ENCODE assay signal across 19 mouse cellular contexts in genomic region chr1:191863833-191864550, GRCm38 (mm10). TPM values are rescaled to one million over a fixed set of nuclear protein-coding genes. Genes with fewer than 3 reads are reported as not detected.
DNase-seq lines count a peak whose midpoint lies in the region; TF ChIP-seq lines count a peak whose summit lies in the region.
"Had no signal": no experiment of that assay in that cellular context is flagged by ENCODE, and none has a peak within 500 bp of the region (broad histone marks: within the 10 kb centered on the region; RNA-seq: fewer than 3 reads in every experiment).

No protein-coding gene starts in this region.

- no peaks in the 10 kb centered on the region for H3K27me3 ChIP-seq in cerebellum, adult 2 months (ENCODE audit: control insufficient read depth, insufficient read depth, low read length)
- H3K27me3 ChIP-seq: forebrain, embryonic 13.5 days; hindbrain, embryonic 12.5 days; midbrain, embryonic 15.5 days; stomach, embryonic 15.5 days had no signal

- 19% methylated on average over 4 of the region's 4 CpGs for WGBS in cerebellum, adult 2 months

- TF ChIP-seq POLR2A in cerebellum, adult 2 months (IDR thresholded peaks at IDR 0.05; ENCODE audit: borderline replicate concordance, insufficient read depth, low read length), result no peak

- H3K4me1 ChIP-seq in cerebellum, adult 2 months (ENCODE audit: control insufficient read depth, insufficient read depth, low read length), result peaks cover 8% of the 10 kb centered on the region
- H3K4me1 ChIP-seq: forebrain, embryonic 13.5 days; midbrain, embryonic 15.5 days; stomach, embryonic 15.5 days had no signal

- intact Hi-C loops in heart, postnatal 36 days (cut with DNase I), result no loop called here

- peak; percentile 83 for DNase-seq in heart, adult 11 months
- no peak for DNase-seq in heart, postnatal 36 days
- DNase-seq in retina, postnatal 1 day, result peak; percentile 65
- DNase-seq in retina, embryonic 14.5 days (ENCODE audit: low spot score), result no peak
- peak; percentile 24 to 45 for DNase-seq in cerebellum, adult 2 months
- peak; percentile 50 to 51 for DNase-seq in cerebellum, postnatal 25 days
- no peak for DNase-seq in urinary bladder, adult 18-20 months (ENCODE audit: low spot score in 2 of 2)
- no peak for DNase-seq in frontal cortex, postnatal 10 days (ENCODE audit: low spot score in 2 of 2)
- DNase-seq: kidney, adult 11 months; kidney, postnatal 4 days; lung, postnatal 4 days; thymus, postnatal 25 days had no signal

- H3K4me3 ChIP-seq in cerebellum, adult 2 months (replicated peaks; ENCODE audit: insufficient read depth, low read depth, low read length), result no peak overlapping the region
- H3K4me3 ChIP-seq: forebrain, embryonic 13.5 days; hindbrain, embryonic 12.5 days; left cerebral cortex, adult 2 months; limb, embryonic 10.5 days; midbrain, embryonic 15.5 days; myocyte; stomach, embryonic 15.5 days had no signal

- no peak overlapping the region for H3K27ac ChIP-seq in cerebellum, adult 2 months (ENCODE audit: insufficient read depth, low read length)
- H3K27ac ChIP-seq: forebrain, embryonic 13.5 days; hindbrain, embryonic 12.5 days; left cerebral cortex, adult 2 months; limb, embryonic 10.5 days; midbrain, embryonic 15.5 days; stomach, embryonic 15.5 days had no signal

- TF ChIP-seq CTCF in cerebellum, adult 2 months (IDR thresholded peaks at IDR 0.05; ENCODE audit: borderline replicate concordance, insufficient read depth, low read depth, low read length), result no peak

RNA-seq across cellular contexts. Expression of gene Slc30a1, which starts 42.6 kb away (rescaled TPM):
- 10 to 100 TPM; 19.7 to 27.2 TPM for total RNA-seq in heart, postnatal 36 days (2021)
- 14.1 and 15.3 TPM in 2 replicates for polyA plus RNA-seq in cerebellum, adult 2 months (2012; rRNA removed)

RNA-seq across cellular contexts. Expression of gene Nek2, which starts 42.7 kb away (rescaled TPM):
- total RNA-seq in heart, postnatal 36 days (2021), result under 1 TPM; 0.53 to 0.70 TPM
- polyA plus RNA-seq in cerebellum, adult 2 months (2012; rRNA removed), result 4.5 and 5.0 TPM in 2 replicates

Comparison
In these comparisons a context has a peak if more than half of its experiments do, and no peak if none do; other contexts are left out.
1. DNase-seq: peak in heart, adult 11 months (single experiment), retina, postnatal 1 day (single experiment), cerebellum, adult 2 months (2 of 2) and cerebellum, postnatal 25 days (2 of 2); none in heart, postnatal 36 days (0 of 2), retina, embryonic 14.5 days (single experiment), urinary bladder, adult 18-20 months (0 of 2) and frontal cortex, postnatal 10 days (0 of 2).